Mouse (Mus musculus) lung, postnatal 0 days (tissue): Measurements from ENCODE around the gene Hmox2.

Experiments used
- CTCF ChIP-seq: IDR thresholded peaks from 2 replicates; pipeline ENCODE4 v1.5.1; 2016; ENCODE audit warnings: antibody characterized with exemption, mild to moderate bottlenecking
- EP300 ChIP-seq: IDR thresholded peaks from 2 replicates; pipeline ENCODE4 v1.6.1; 2016; ENCODE audit warnings: antibody characterized with exemption, mild to moderate bottlenecking, control low read depth

DNA sequence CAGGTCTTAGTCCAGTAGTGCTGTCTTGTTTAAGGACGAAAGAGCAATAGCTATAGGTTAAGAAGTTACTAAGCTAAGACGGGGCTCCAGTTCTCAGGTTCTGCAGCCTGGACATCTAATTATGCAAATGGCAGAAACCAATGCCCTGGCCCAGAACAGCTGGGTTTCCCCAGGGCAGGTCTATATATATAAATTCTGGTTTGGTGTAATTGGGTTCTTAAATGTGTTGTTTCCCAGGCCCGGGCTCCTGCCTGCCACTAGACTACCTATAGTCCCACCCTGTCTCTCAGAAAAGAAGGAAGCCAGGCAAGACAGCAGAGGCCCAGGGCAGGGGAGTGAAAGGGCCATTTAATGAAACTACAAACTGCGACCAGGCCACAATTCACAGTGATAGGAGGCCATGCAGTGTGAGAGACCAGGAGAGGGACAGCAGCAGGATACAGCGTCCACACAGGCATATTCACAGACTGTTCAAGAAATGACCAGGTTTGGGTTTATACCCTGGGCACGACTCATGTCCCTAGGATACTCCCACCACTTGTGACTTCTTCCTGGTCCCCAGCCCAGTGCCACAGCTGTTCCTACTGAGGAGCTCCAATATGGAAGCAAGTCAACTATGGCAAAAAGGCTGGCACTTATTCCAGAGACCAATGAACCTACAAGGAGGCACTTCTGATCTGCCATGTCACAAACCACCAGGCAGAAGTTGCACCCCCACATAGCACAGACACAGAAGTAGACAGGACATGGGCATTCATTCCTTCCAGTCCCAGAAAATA is 41.0 kb downstream of the Hmox2 start:
- TF ChIP-seq CTCF, result no peak
- no peak for TF ChIP-seq EP300
